Mouse (Mus musculus) embryonic facial prominence, embryonic 10.5 days (tissue): ENCODE measurements around the gene Rgs7. TPM values are rescaled to one million over a fixed set of nuclear protein-coding genes. Genes with fewer than 3 reads are reported as not detected.
A peak's percentile ranks its signal among the peaks of the same experiment; 100 is the strongest.

Experiments
- DNase-seq: peaks from one replicate; pipeline ENCODE4 v3.0.0-alpha.2; 2017; ENCODE audit warnings: low spot score
- H3K27ac ChIP-seq: fragments of 300-500 bp; sonication (generic); replicated peaks from 2 replicates; pipeline ENCODE4 v1.5.1; 2016; ENCODE audit warnings: mild to moderate bottlenecking
- H3K27me3 ChIP-seq: fragments of 300-500 bp; sonication (generic); replicated peaks from 2 replicates; pipeline ENCODE4 v1.6.1; 2016; ENCODE audit warnings: low read depth, mild to moderate bottlenecking; ENCODE audit not compliant: poor library complexity, severe bottlenecking
- H3K36me3 ChIP-seq: fragments of 300-500 bp; sonication (generic); replicated peaks from 2 replicates; pipeline ENCODE4 v1.6.1; 2016; ENCODE audit warnings: mild to moderate bottlenecking, moderate library complexity
- H3K4me1 ChIP-seq: fragments of 300-500 bp; sonication (generic); 2 replicates; pipeline ENCODE4 v1.6.1; 2016
- H3K4me3 ChIP-seq: fragments of 300-500 bp; sonication (generic); 2 replicates; pipeline ENCODE4 v1.5.1; 2016; ENCODE audit warnings: mild to moderate bottlenecking, moderate library complexity
- H3K9me3 ChIP-seq: fragments of 300-500 bp; sonication (generic); 2 replicates; pipeline ENCODE4 v1.6.1; 2016; ENCODE audit warnings: mild to moderate bottlenecking
- WGBS: fragments of 180-500 bp; shearing (Covaris S2); methylation state at CpG from one replicate; pipeline ENCODE4 v1.1.7; 2016; 5-methylcytosine and 5-hydroxymethylcytosine counted together
- polyA plus RNA-seq: library from polyadenylated mRNA; unstranded; fragments of >200 nt; fragmentation: Nextera tagmentation; extraction: Ambion mirVana; gene quantifications from 2 replicates; pipeline ENCODE4 v1.2.1, GENCODE M21; 2016

The Rgs7 gene
- polyA plus RNA-seq, 1 experiment from 2014 or later: 0.96 TPM

- no peaks in the 10 kb centered on the region for H3K27me3 ChIP-seq
- no peak for DNase-seq
- H3K27ac ChIP-seq: no peak overlapping the region
- H3K36me3 ChIP-seq: no peaks in the 10 kb centered on the region
- no peaks in the 10 kb centered on the region for H3K9me3 ChIP-seq
- 0 out of 2 replicates have a peak, but pooled peaks cover 1% of the 10 kb centered on the region for H3K4me1 ChIP-seq
- H3K4me3 ChIP-seq: no peak overlapping the region
- 89% methylated on average over 4 of the region's 4 CpGs for WGBS
Measured at GRCm38 (mm10) chr1:175420883-175421282, 71.4 kb downstream of the Rgs7 start.

GRCm38 (mm10) chr1:175415728-175416127 is 76.6 kb downstream of the Rgs7 start:
- 0 out of 2 replicates have a peak, but pooled peaks cover under 1% of the 10 kb centered on the region for H3K4me1 ChIP-seq
- no peak overlapping the region for H3K27ac ChIP-seq
- H3K9me3 ChIP-seq: no peaks in the 10 kb centered on the region
- H3K27me3 ChIP-seq: no peaks in the 10 kb centered on the region
- no peaks in the 10 kb centered on the region for H3K36me3 ChIP-seq
- 57% methylated on average over 9 of the region's 9 CpGs for WGBS
- H3K4me3 ChIP-seq: no peak overlapping the region
- no peak for DNase-seq

GRCm38 (mm10) chr1:175410399-175410798 is 81.9 kb downstream of the Rgs7 start:
- H3K27me3 ChIP-seq: no peaks in the 10 kb centered on the region
- H3K4me1 ChIP-seq: peaks cover 13% of the 10 kb centered on the region
- H3K9me3 ChIP-seq: no peaks in the 10 kb centered on the region
- WGBS: 19% methylated on average over 3 of the region's 3 CpGs
- H3K36me3 ChIP-seq: no peaks in the 10 kb centered on the region
- peak; percentile 41 for DNase-seq
- H3K4me3 ChIP-seq: no peak overlapping the region
- H3K27ac ChIP-seq: no peak overlapping the region

- 85% methylated on average over 4 of the region's 4 CpGs for WGBS
- Histone ChIP-seq H3K36me3 (no peaks in the 10 kb centered on the region), H3K4me1 (0 out of 2 replicates have a peak, but pooled peaks cover 2% of the 10 kb centered on the region), H3K4me3 (no peak overlapping the region), H3K27ac (no peak overlapping the region), H3K27me3 (no peaks in the 10 kb centered on the region), H3K9me3 (no peaks in the 10 kb centered on the region)
- DNase-seq: no peak
Measured at GRCm38 (mm10) chr1:175391894-175392293, 100.4 kb downstream of the Rgs7 start.

GRCm38 (mm10) chr1:175389250-175389649 is 103.0 kb downstream of the Rgs7 start:
- H3K27ac ChIP-seq: no peak overlapping the region
- WGBS: 83% methylated on average over 5 of the region's 5 CpGs
- no peak for DNase-seq
- no peak overlapping the region for H3K4me3 ChIP-seq
- no peaks in the 10 kb centered on the region for H3K9me3 ChIP-seq
- H3K27me3 ChIP-seq: no peaks in the 10 kb centered on the region
- H3K36me3 ChIP-seq: no peaks in the 10 kb centered on the region
- peaks cover 12% of the 10 kb centered on the region for H3K4me1 ChIP-seq

GRCm38 (mm10) chr1:175385581-175386235 is 106.6 kb downstream of the Rgs7 start:
- no peak overlapping the region for H3K27ac ChIP-seq
- no peaks in the 10 kb centered on the region for H3K9me3 ChIP-seq
- peak; percentile 36 for DNase-seq
- no peaks in the 10 kb centered on the region for H3K27me3 ChIP-seq
- peaks cover 12% of the 10 kb centered on the region for H3K4me1 ChIP-seq
- WGBS: 28% methylated on average over 3 of the region's 3 CpGs
- no peak overlapping the region for H3K4me3 ChIP-seq
- H3K36me3 ChIP-seq: no peaks in the 10 kb centered on the region

- Histone ChIP-seq H3K9me3 (no peaks in the 10 kb centered on the region), H3K27ac (no peak overlapping the region), H3K27me3 (no peaks in the 10 kb centered on the region), H3K36me3 (no peaks in the 10 kb centered on the region), H3K4me1 (peaks cover 7% of the 10 kb centered on the region; the same call in 1 of the 2 replicates), H3K4me3 (no peak overlapping the region)
- DNase-seq: no peak
Measured at GRCm38 (mm10) chr1:175372571-175372970, 119.7 kb downstream of the Rgs7 start.

GRCm38 (mm10) chr1:175368062-175368461 is 124.2 kb downstream of the Rgs7 start:
- WGBS: 88% methylated on average over 2 of the region's 2 CpGs
- Histone ChIP-seq H3K36me3 (no peaks in the 10 kb centered on the region), H3K9me3 (no peaks in the 10 kb centered on the region), H3K27ac (no peak overlapping the region), H3K4me1 (no peaks in the 10 kb centered on the region), H3K27me3 (no peaks in the 10 kb centered on the region), H3K4me3 (no peak overlapping the region)
- no peak for DNase-seq

- H3K36me3 ChIP-seq: no peaks in the 10 kb centered on the region
- WGBS: 78% methylated on average over 3 of the region's 3 CpGs
- H3K27me3 ChIP-seq: no peaks in the 10 kb centered on the region
- H3K4me3 ChIP-seq: no peak overlapping the region
- H3K9me3 ChIP-seq: no peaks in the 10 kb centered on the region
- peaks cover 12% of the 10 kb centered on the region for H3K4me1 ChIP-seq
- no peak for DNase-seq
- no peak overlapping the region for H3K27ac ChIP-seq
Measured at GRCm38 (mm10) chr1:175363606-175364005, 128.7 kb downstream of the Rgs7 start.

GRCm38 (mm10) chr1:175359411-175360366 is 132.6 kb downstream of the Rgs7 start:
- 45% methylated on average over 7 of the region's 7 CpGs for WGBS
- H3K36me3 ChIP-seq: no peaks in the 10 kb centered on the region
- DNase-seq: peak; percentile 30
- H3K27ac ChIP-seq: no peak overlapping the region
- no peaks in the 10 kb centered on the region for H3K27me3 ChIP-seq
- peaks cover 12% of the 10 kb centered on the region for H3K4me1 ChIP-seq
- H3K9me3 ChIP-seq: no peaks in the 10 kb centered on the region
- H3K4me3 ChIP-seq: no peak overlapping the region

GRCm38 (mm10) chr1:175352921-175353320 is 139.4 kb downstream of the Rgs7 start:
- Histone ChIP-seq H3K4me3 (no peak overlapping the region), H3K9me3 (no peaks in the 10 kb centered on the region), H3K27me3 (no peaks in the 10 kb centered on the region), H3K36me3 (no peaks in the 10 kb centered on the region), H3K4me1 (no peaks in the 10 kb centered on the region), H3K27ac (no peak overlapping the region)
- 82% methylated on average over 4 of the region's 4 CpGs for WGBS
- DNase-seq: no peak

- Histone ChIP-seq H3K27me3 (no peaks in the 10 kb centered on the region), H3K27ac (no peak overlapping the region), H3K36me3 (no peaks in the 10 kb centered on the region), H3K4me3 (no peak overlapping the region), H3K4me1 (no peaks in the 10 kb centered on the region), H3K9me3 (no peaks in the 10 kb centered on the region)
- DNase-seq: peak; percentile 3
- WGBS: 88% methylated on average over 1 of the region's 1 CpGs
Measured at GRCm38 (mm10) chr1:175346162-175346561, 146.1 kb downstream of the Rgs7 start.

- H3K27ac ChIP-seq: no peak overlapping the region
Measured at GRCm38 (mm10) chr1:175336191-175336590, 156.1 kb downstream of the Rgs7 start.

More at GRCm38 (mm10) chr1:175336191-175336590, 156.1 kb downstream of the Rgs7 start:
- no peak for DNase-seq
- 61% methylated on average over 4 of the region's 4 CpGs for WGBS
- H3K4me1 ChIP-seq: no peaks in the 10 kb centered on the region
- H3K9me3 ChIP-seq: no peaks in the 10 kb centered on the region
- no peaks in the 10 kb centered on the region for H3K36me3 ChIP-seq
- no peak overlapping the region for H3K4me3 ChIP-seq
- no peaks in the 10 kb centered on the region for H3K27me3 ChIP-seq
